Mouse (Mus musculus): ENCODE measurements around the gene Clec2i. TPM values are rescaled to one million over a fixed set of nuclear protein-coding genes. Genes with fewer than 3 reads are reported as not detected.

Clec2i gene
- polyA plus RNA-seq, 1 experiment from 2014 or later, result not detected

- no peak for DNase-seq
- 81% methylated on average over 2 of the region's 2 CpGs for WGBS
- Histone ChIP-seq H3K4me3 (replicated peaks; ENCODE audit: low read depth, low read length) (no peak overlapping the region), H3K9me3 (ENCODE audit: control insufficient read depth, low read length) (no peaks in the 10 kb centered on the region), H3K4me2 (ENCODE audit: low read length) (no peak overlapping the region), H3K4me1 (ENCODE audit: control insufficient read depth, insufficient read depth, low read length) (no peaks in the 10 kb centered on the region), H3K36me3 (ENCODE audit: control insufficient read depth, insufficient read depth, low read length) (no peaks in the 10 kb centered on the region), H3K9ac (replicated peaks; ENCODE audit: low read length) (no peak overlapping the region), H3K27me3 (ENCODE audit: control insufficient read depth, insufficient read depth, low read length) (no peaks in the 10 kb centered on the region), H3K27ac (replicated peaks; ENCODE audit: low read depth, low read length) (no peak overlapping the region)
- no peak for ATAC-seq (ENCODE audit: low FRiP score, low TSS enrichment)
Measured at GRCm38 (mm10) chr6:128850671-128851070, 36.7 kb upstream of the Clec2i start.

- ATAC-seq (ENCODE audit: low FRiP score, low TSS enrichment), result no peak
- H3K4me1 ChIP-seq (ENCODE audit: control insufficient read depth, insufficient read depth, low read length), result no peaks in the 10 kb centered on the region
- no peaks in the 10 kb centered on the region for H3K36me3 ChIP-seq (ENCODE audit: control insufficient read depth, insufficient read depth, low read length)
- H3K27me3 ChIP-seq (ENCODE audit: control insufficient read depth, insufficient read depth, low read length), result no peaks in the 10 kb centered on the region
- no peak for DNase-seq
- H3K4me2 ChIP-seq (ENCODE audit: low read length), result no peak overlapping the region
- H3K27ac ChIP-seq (replicated peaks; ENCODE audit: low read depth, low read length), result no peak overlapping the region
- no peak overlapping the region for H3K4me3 ChIP-seq (replicated peaks; ENCODE audit: low read depth, low read length)
- no peaks in the 10 kb centered on the region for H3K9me3 ChIP-seq (ENCODE audit: control insufficient read depth, low read length)
- H3K9ac ChIP-seq (replicated peaks; ENCODE audit: low read length), result no peak overlapping the region
- WGBS, result 80% methylated on average over 2 of the region's 2 CpGs
Measured at GRCm38 (mm10) chr6:128851151-128851550, 36.2 kb upstream of the Clec2i start.

- no peaks in the 10 kb centered on the region for H3K9me3 ChIP-seq (ENCODE audit: control insufficient read depth, low read length)
- no peaks in the 10 kb centered on the region for H3K4me1 ChIP-seq (ENCODE audit: control insufficient read depth, insufficient read depth, low read length)
- no peak overlapping the region for H3K4me2 ChIP-seq (ENCODE audit: low read length)
- DNase-seq, result no peak
- H3K36me3 ChIP-seq (ENCODE audit: control insufficient read depth, insufficient read depth, low read length), result no peaks in the 10 kb centered on the region
- no peak overlapping the region for H3K9ac ChIP-seq (replicated peaks; ENCODE audit: low read length)
- H3K27ac ChIP-seq (replicated peaks; ENCODE audit: low read depth, low read length), result no peak overlapping the region
- no peak for ATAC-seq (ENCODE audit: low FRiP score, low TSS enrichment)
- 89% methylated on average over 3 of the region's 3 CpGs for WGBS
- H3K27me3 ChIP-seq (ENCODE audit: control insufficient read depth, insufficient read depth, low read length), result no peaks in the 10 kb centered on the region
- no peak overlapping the region for H3K4me3 ChIP-seq (replicated peaks; ENCODE audit: low read depth, low read length)
Measured at GRCm38 (mm10) chr6:128852766-128853165, 34.6 kb upstream of the Clec2i start.

GRCm38 (mm10) chr6:128854024-128854820, 33.2 kb upstream of the Clec2i start:
- Histone ChIP-seq H3K9me3 (ENCODE audit: control insufficient read depth, low read length) (no peaks in the 10 kb centered on the region), H3K36me3 (ENCODE audit: control insufficient read depth, insufficient read depth, low read length) (no peaks in the 10 kb centered on the region), H3K9ac (replicated peaks; ENCODE audit: low read length) (no peak overlapping the region), H3K27me3 (ENCODE audit: control insufficient read depth, insufficient read depth, low read length) (no peaks in the 10 kb centered on the region), H3K4me3 (replicated peaks; ENCODE audit: low read depth, low read length) (no peak overlapping the region), H3K4me1 (ENCODE audit: control insufficient read depth, insufficient read depth, low read length) (no peaks in the 10 kb centered on the region), H3K4me2 (ENCODE audit: low read length) (peak overlapping the region; percentile 21; the same call in 1 of the 2 replicates), H3K27ac (replicated peaks; ENCODE audit: low read depth, low read length) (no peak overlapping the region)
- peak; percentile 84 for DNase-seq
- ATAC-seq (ENCODE audit: low FRiP score, low TSS enrichment), result peak; percentile 72
- WGBS, result 44% methylated on average over 12 of the region's 12 CpGs

GRCm38 (mm10) chr6:128854895-128855294, 32.5 kb upstream of the Clec2i start:
- H3K4me1 ChIP-seq (ENCODE audit: control insufficient read depth, insufficient read depth, low read length), result no peaks in the 10 kb centered on the region
- H3K4me2 ChIP-seq (ENCODE audit: low read length), result no peak overlapping the region
- no peak for ATAC-seq (ENCODE audit: low FRiP score, low TSS enrichment)
- H3K27ac ChIP-seq (replicated peaks; ENCODE audit: low read depth, low read length), result no peak overlapping the region
- no peak overlapping the region for H3K9ac ChIP-seq (replicated peaks; ENCODE audit: low read length)
- no peak overlapping the region for H3K4me3 ChIP-seq (replicated peaks; ENCODE audit: low read depth, low read length)
- no peak for DNase-seq
- H3K27me3 ChIP-seq (ENCODE audit: control insufficient read depth, insufficient read depth, low read length), result no peaks in the 10 kb centered on the region
- H3K36me3 ChIP-seq (ENCODE audit: control insufficient read depth, insufficient read depth, low read length), result no peaks in the 10 kb centered on the region
- H3K9me3 ChIP-seq (ENCODE audit: control insufficient read depth, low read length), result no peaks in the 10 kb centered on the region
- 92% methylated on average over 3 of the region's 3 CpGs for WGBS

GRCm38 (mm10) chr6:128855477-128855876, 31.9 kb upstream of the Clec2i start:
- Histone ChIP-seq H3K4me3 (replicated peaks; ENCODE audit: low read depth, low read length) (no peak overlapping the region), H3K36me3 (ENCODE audit: control insufficient read depth, insufficient read depth, low read length) (no peaks in the 10 kb centered on the region), H3K4me2 (ENCODE audit: low read length) (no peak overlapping the region), H3K9me3 (ENCODE audit: control insufficient read depth, low read length) (no peaks in the 10 kb centered on the region), H3K27ac (replicated peaks; ENCODE audit: low read depth, low read length) (no peak overlapping the region), H3K27me3 (ENCODE audit: control insufficient read depth, insufficient read depth, low read length) (no peaks in the 10 kb centered on the region), H3K4me1 (ENCODE audit: control insufficient read depth, insufficient read depth, low read length) (no peaks in the 10 kb centered on the region), H3K9ac (replicated peaks; ENCODE audit: low read length) (no peak overlapping the region)
- no peak for DNase-seq
- no peak for ATAC-seq (ENCODE audit: low FRiP score, low TSS enrichment)
- WGBS, result 91% methylated on average over 1 of the region's 1 CpGs

- WGBS, result 74% methylated on average over 5 of the region's 5 CpGs
- Histone ChIP-seq H3K9me3 (ENCODE audit: control insufficient read depth, low read length) (no peaks in the 10 kb centered on the region), H3K4me2 (ENCODE audit: low read length) (no peak overlapping the region), H3K4me1 (ENCODE audit: control insufficient read depth, insufficient read depth, low read length) (no peaks in the 10 kb centered on the region), H3K9ac (replicated peaks; ENCODE audit: low read length) (no peak overlapping the region), H3K27ac (replicated peaks; ENCODE audit: low read depth, low read length) (no peak overlapping the region), H3K27me3 (ENCODE audit: control insufficient read depth, insufficient read depth, low read length) (no peaks in the 10 kb centered on the region), H3K4me3 (replicated peaks; ENCODE audit: low read depth, low read length) (no peak overlapping the region), H3K36me3 (ENCODE audit: control insufficient read depth, insufficient read depth, low read length) (no peaks in the 10 kb centered on the region)
- ATAC-seq (ENCODE audit: low FRiP score, low TSS enrichment) (no peak), DNase-seq (peak; percentile 54)
Measured at GRCm38 (mm10) chr6:128856250-128856649, 31.1 kb upstream of the Clec2i start.

- Histone ChIP-seq H3K9ac (replicated peaks; ENCODE audit: low read length) (no peak overlapping the region), H3K9me3 (ENCODE audit: control insufficient read depth, low read length) (no peaks in the 10 kb centered on the region), H3K27ac (replicated peaks; ENCODE audit: low read depth, low read length) (no peak overlapping the region), H3K4me1 (ENCODE audit: control insufficient read depth, insufficient read depth, low read length) (no peaks in the 10 kb centered on the region), H3K27me3 (ENCODE audit: control insufficient read depth, insufficient read depth, low read length) (no peaks in the 10 kb centered on the region), H3K36me3 (ENCODE audit: control insufficient read depth, insufficient read depth, low read length) (no peaks in the 10 kb centered on the region), H3K4me2 (ENCODE audit: low read length) (no peak overlapping the region), H3K4me3 (replicated peaks; ENCODE audit: low read depth, low read length) (no peak overlapping the region)
- ATAC-seq (ENCODE audit: low FRiP score, low TSS enrichment), result no peak
- 94% methylated on average over 2 of the region's 2 CpGs for WGBS
- DNase-seq, result no peak
Measured at GRCm38 (mm10) chr6:128857976-128858375, 29.4 kb upstream of the Clec2i start.

- DNase-seq (no peak), ATAC-seq (ENCODE audit: low FRiP score, low TSS enrichment) (no peak)
- Histone ChIP-seq H3K4me2 (ENCODE audit: low read length) (no peak overlapping the region), H3K36me3 (ENCODE audit: control insufficient read depth, insufficient read depth, low read length) (no peaks in the 10 kb centered on the region), H3K27ac (replicated peaks; ENCODE audit: low read depth, low read length) (no peak overlapping the region), H3K27me3 (ENCODE audit: control insufficient read depth, insufficient read depth, low read length) (no peaks in the 10 kb centered on the region), H3K9ac (replicated peaks; ENCODE audit: low read length) (no peak overlapping the region), H3K9me3 (ENCODE audit: control insufficient read depth, low read length) (no peaks in the 10 kb centered on the region), H3K4me3 (replicated peaks; ENCODE audit: low read depth, low read length) (no peak overlapping the region), H3K4me1 (ENCODE audit: control insufficient read depth, insufficient read depth, low read length) (no peaks in the 10 kb centered on the region)
- 17% methylated on average over 3 of the region's 3 CpGs for WGBS
Measured at GRCm38 (mm10) chr6:128868861-128869260, 18.5 kb upstream of the Clec2i start.
